Mouse (Mus musculus) lung, postnatal 0 days (tissue): ENCODE data around the gene Lgr4. TPM values are rescaled to one million over a fixed set of nuclear protein-coding genes. Genes with fewer than 3 reads are reported as not detected.

ENCODE experiments used
- ATAC-seq: fragments of 200-750 bp; cut with Nextera tagmentation; 2 replicates; pipeline ENCODE4 v1.8.0; 2017; ENCODE audit warnings: moderate library complexity
- DNase-seq: peaks from one replicate; pipeline ENCODE4 v3.0.0-alpha.2; 2016; ENCODE audit warnings: low spot score
- H3K27ac ChIP-seq: fragments of 300-500 bp; sonication (generic); 2 replicates; pipeline ENCODE4 v1.5.1; 2014; ENCODE audit warnings: antibody characterized with exemption, mild to moderate bottlenecking, low read length, mixed read lengths
- H3K27me3 ChIP-seq: fragments of 300-500 bp; sonication (generic); replicated peaks from 2 replicates; pipeline ENCODE4 v1.6.1; 2014; ENCODE audit warnings: low read length, mixed read lengths; ENCODE audit not compliant: insufficient read depth
- H3K36me3 ChIP-seq: fragments of 300-500 bp; sonication (generic); 2 replicates; pipeline ENCODE4 v1.6.1; 2014; ENCODE audit warnings: low read length, mixed read lengths; ENCODE audit not compliant: insufficient read depth
- H3K4me1 ChIP-seq: fragments of 300-500 bp; sonication (generic); 2 replicates; pipeline ENCODE4 v1.6.1; 2014; ENCODE audit warnings: antibody characterized with exemption, low read depth, low read length, mixed read lengths; ENCODE audit not compliant: insufficient read depth
- H3K4me2 ChIP-seq: fragments of 300-500 bp; sonication (generic); replicated peaks from 2 replicates; pipeline ENCODE4 v1.6.1; 2014; ENCODE audit warnings: low read depth, mild to moderate bottlenecking, low read length, moderate library complexity, mixed read lengths
- H3K4me3 ChIP-seq: fragments of 300-500 bp; sonication (generic); 2 replicates; pipeline ENCODE4 v1.5.1; 2014; ENCODE audit warnings: low read depth, low read length
- H3K9ac ChIP-seq: fragments of 300-500 bp; sonication (generic); replicated peaks from 2 replicates; pipeline ENCODE4 v1.6.1; 2014; ENCODE audit warnings: low read depth, mild to moderate bottlenecking
- H3K9me3 ChIP-seq: fragments of 300-500 bp; sonication (generic); 2 replicates; pipeline ENCODE4 v1.6.1; 2016; ENCODE audit warnings: low read length, mixed read lengths
- CTCF ChIP-seq: IDR thresholded peaks from 2 replicates; pipeline ENCODE4 v1.5.1; 2016; ENCODE audit warnings: antibody characterized with exemption, mild to moderate bottlenecking
- EP300 ChIP-seq: IDR thresholded peaks from 2 replicates; pipeline ENCODE4 v1.6.1; 2016; ENCODE audit warnings: antibody characterized with exemption, mild to moderate bottlenecking, control low read depth
- WGBS: fragments of 180-500 bp; shearing (Covaris S2); extraction: QIAGEN DNeasy Blood & Tissue Kit; methylation state at CpG from one replicate; pipeline ENCODE4 v1.1.7; 2014; 5-methylcytosine and 5-hydroxymethylcytosine counted together
- polyA plus RNA-seq: library from polyadenylated mRNA; unstranded; fragments of >200 nt; fragmentation: Nextera tagmentation; extraction: Ambion mirVana; gene quantifications from 2 replicates; pipeline ENCODE4 v1.2.1, GENCODE M21; 2015

Lgr4 gene
- polyA plus RNA-seq, 1 experiment from 2014 or later, result 1.8 TPM

DNA sequence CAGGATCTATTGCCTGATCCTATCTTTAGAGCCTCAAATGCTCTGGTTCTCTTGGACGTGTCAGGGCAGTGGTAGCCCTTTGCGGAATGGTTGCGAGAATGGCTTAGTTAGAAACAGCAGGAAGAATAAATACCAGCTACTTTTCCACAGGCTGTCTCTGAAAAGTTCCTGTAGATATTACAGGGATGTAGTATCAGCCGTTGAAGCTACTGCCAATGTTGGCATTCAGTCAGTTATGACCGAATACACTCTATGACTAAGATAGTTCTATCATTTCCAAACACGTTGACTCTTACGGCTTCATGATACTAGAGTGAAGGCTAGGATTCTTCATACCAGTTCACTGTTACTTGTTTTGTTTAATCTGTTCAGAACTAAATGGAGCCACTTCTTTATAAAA lies 57.4 kb downstream of the Lgr4 start:
- Histone ChIP-seq H3K27ac (no peak overlapping the region), H3K4me2 (no peak overlapping the region), H3K4me1 (no peaks in the 10 kb centered on the region), H3K9ac (no peak overlapping the region), H3K4me3 (no peak overlapping the region), H3K36me3 (no peaks in the 10 kb centered on the region), H3K27me3 (no peaks in the 10 kb centered on the region), H3K9me3 (no peaks in the 10 kb centered on the region)
- no peak for DNase-seq
- ATAC-seq, result no peak
- WGBS, result 90% methylated on average over 7 of the region's 7 CpGs
- TF ChIP-seq EP300 (no peak), CTCF (no peak)

DNA sequence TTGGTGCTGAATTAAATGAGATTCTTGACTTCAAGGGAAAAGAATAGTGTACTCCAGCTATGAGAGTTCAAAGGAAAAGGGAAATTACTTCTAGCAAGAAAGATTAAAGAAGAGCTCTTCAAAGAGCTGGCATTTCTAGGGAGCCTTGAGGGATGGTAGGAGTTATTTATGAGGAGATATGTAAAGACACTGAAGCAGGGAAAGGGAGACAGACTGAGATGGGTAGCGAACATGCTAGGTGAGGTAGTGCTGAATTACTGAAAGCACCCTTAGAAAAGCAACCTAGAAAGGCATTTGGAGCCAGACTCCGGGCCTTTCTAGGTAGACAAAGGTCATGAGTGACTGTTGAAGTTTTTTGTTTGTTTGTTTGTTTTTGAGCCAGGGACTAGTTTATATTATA lies 58.7 kb downstream of the Lgr4 start:
- no peak for DNase-seq
- H3K4me3 ChIP-seq, result no peak overlapping the region
- 88% methylated on average over 2 of the region's 2 CpGs for WGBS
- H3K4me1 ChIP-seq, result no peaks in the 10 kb centered on the region
- no peak overlapping the region for H3K4me2 ChIP-seq
- no peaks in the 10 kb centered on the region for H3K36me3 ChIP-seq
- H3K9ac ChIP-seq, result no peak overlapping the region
- H3K27ac ChIP-seq, result no peak overlapping the region
- TF ChIP-seq CTCF (no peak), EP300 (no peak)
- ATAC-seq, result no peak
- no peaks in the 10 kb centered on the region for H3K27me3 ChIP-seq
- no peaks in the 10 kb centered on the region for H3K9me3 ChIP-seq

DNA sequence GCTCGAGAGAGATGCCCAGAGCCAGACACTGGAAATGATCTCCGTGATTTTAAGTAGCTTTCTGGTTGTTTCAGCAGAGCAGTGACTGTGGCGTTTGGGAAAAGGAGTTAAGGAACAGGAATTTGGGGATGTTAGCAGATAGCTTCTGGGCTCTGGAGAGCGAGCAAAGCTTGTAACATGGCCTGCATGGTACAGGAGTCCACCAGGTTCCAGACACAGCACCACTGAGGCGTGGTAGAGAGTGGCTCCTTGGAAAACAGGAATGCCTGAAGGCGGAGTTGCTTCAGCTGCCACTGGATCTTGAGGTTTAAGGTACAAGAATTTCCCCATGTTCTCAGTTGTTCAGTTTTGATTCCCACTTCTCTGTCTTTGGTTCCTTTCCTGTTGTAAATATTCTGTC lies 59.9 kb downstream of the Lgr4 start:
- H3K4me3 ChIP-seq, result no peak overlapping the region
- WGBS, result 84% methylated on average over 6 of the region's 6 CpGs
- TF ChIP-seq CTCF (no peak), EP300 (no peak)
- no peaks in the 10 kb centered on the region for H3K36me3 ChIP-seq
- H3K27me3 ChIP-seq, result no peaks in the 10 kb centered on the region
- no peaks in the 10 kb centered on the region for H3K9me3 ChIP-seq
- H3K9ac ChIP-seq, result no peak overlapping the region
- H3K4me2 ChIP-seq, result no peak overlapping the region
- DNase-seq, result no peak
- ATAC-seq, result no peak
- no peaks in the 10 kb centered on the region for H3K4me1 ChIP-seq
- H3K27ac ChIP-seq, result no peak overlapping the region

DNA sequence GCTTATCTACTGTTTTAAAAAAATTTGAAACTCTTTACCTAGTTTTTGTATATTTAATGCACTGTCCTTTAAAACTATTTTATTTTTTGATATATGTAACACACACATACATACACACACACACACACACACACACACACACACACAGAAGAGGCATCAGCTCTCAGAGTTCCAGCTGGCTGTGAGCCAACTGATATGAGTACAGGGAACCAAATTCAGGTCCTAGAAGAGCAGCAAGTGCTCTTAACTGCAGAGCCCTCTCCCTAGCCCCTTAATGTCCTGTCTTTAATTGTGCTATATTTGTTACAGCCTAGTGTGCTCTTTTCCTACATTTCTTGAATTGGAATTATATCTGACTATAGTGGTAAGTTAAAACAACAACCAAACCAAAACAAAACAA lies 61.8 kb downstream of the Lgr4 start:
- H3K27ac ChIP-seq, result no peak overlapping the region

DNA sequence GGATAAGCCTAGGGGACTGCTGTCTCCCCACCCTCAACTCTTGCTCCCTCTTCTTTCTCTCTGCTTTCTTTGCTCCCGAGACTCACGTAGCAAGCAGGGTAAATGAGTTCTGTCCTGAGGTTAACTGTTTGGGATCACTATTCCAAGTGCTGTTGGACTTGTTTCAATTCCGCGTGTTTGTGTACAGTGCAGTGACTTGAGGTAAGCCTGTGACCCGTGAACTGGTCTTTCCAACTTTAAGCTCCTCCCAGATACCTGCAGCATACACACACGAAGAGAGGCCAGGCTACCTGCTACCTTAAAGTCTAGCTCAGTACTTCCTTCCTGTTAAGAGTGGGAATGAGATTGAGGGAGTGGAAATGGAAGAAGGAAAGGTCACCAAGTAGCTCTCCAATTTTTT lies 66.0 kb downstream of the Lgr4 start:
- Histone ChIP-seq H3K9ac (no peak overlapping the region), H3K4me1 (no peaks in the 10 kb centered on the region), H3K9me3 (no peaks in the 10 kb centered on the region), H3K36me3 (no peaks in the 10 kb centered on the region), H3K4me3 (no peak overlapping the region), H3K27me3 (no peaks in the 10 kb centered on the region), H3K27ac (no peak overlapping the region), H3K4me2 (no peak overlapping the region)
- DNase-seq (no peak), ATAC-seq (no peak)
- 82% methylated on average over 6 of the region's 6 CpGs for WGBS
- TF ChIP-seq CTCF, result no peak
- TF ChIP-seq EP300, result no peak

More for the DNA sequence above, 61.8 kb downstream of the Lgr4 start:
- TF ChIP-seq CTCF (no peak), EP300 (no peak)
- Histone ChIP-seq H3K27me3 (no peaks in the 10 kb centered on the region), H3K36me3 (no peaks in the 10 kb centered on the region), H3K4me2 (no peak overlapping the region), H3K4me3 (no peak overlapping the region), H3K9me3 (no peaks in the 10 kb centered on the region), H3K4me1 (no peaks in the 10 kb centered on the region), H3K9ac (no peak overlapping the region)
- ATAC-seq, result no peak
- DNase-seq, result no peak

DNA sequence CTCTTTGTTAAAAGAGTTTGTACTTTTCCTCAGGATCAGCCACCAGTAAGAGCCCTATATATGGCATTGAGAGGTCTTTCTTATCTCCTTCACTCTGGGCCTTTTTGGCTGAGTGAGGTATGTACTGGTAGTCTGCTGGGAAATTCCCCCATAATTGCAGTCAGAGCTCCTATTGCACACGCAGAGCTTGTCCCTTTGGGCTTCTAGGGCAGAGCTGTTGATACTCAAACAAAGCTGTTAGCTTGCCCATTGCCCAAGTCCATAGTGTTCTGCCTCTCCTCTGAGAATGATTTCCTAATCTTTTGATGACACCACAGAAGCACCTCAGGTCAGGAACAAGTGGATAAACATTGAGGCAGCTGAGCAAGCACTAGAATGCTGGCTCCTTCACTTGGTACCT lies 67.5 kb downstream of the Lgr4 start:
- H3K4me3 ChIP-seq, result no peak overlapping the region
- no peaks in the 10 kb centered on the region for H3K27me3 ChIP-seq
- no peak overlapping the region for H3K9ac ChIP-seq
- WGBS, result 55% methylated on average over 1 of the region's 1 CpGs
- no peaks in the 10 kb centered on the region for H3K9me3 ChIP-seq
- TF ChIP-seq EP300 (no peak), CTCF (no peak)
- no peak overlapping the region for H3K27ac ChIP-seq
- H3K4me2 ChIP-seq, result no peak overlapping the region
- no peaks in the 10 kb centered on the region for H3K4me1 ChIP-seq
- DNase-seq (no peak), ATAC-seq (no peak)
- no peaks in the 10 kb centered on the region for H3K36me3 ChIP-seq

DNA sequence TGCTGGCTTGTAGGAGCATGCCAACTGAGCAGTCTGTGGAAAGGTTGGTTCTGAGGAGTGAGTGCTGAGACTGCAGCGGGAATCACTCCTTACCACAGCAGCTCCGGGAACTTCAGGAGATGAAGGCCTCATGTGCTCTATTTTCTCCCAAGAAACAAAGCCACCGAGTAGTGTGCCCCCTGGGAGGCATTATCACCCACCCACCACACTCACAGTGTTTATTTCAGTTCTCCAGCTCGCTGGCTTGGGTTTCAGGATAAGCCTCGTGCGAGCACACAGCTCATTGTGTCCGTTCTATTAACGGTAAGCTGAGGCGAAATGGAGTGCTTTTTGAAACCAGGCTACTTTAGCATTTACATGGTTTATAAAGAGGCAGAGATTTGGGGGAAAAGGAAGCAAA lies 68.1 kb downstream of the Lgr4 start:
- Histone ChIP-seq H3K27me3 (no peaks in the 10 kb centered on the region), H3K4me3 (no peak overlapping the region), H3K9ac (no peak overlapping the region)

More for the DNA sequence above, 68.1 kb downstream of the Lgr4 start:
- WGBS, result 52% methylated on average over 9 of the region's 9 CpGs
- Histone ChIP-seq H3K36me3 (no peaks in the 10 kb centered on the region), H3K4me1 (no peaks in the 10 kb centered on the region), H3K4me2 (no peak overlapping the region), H3K27ac (no peak overlapping the region), H3K9me3 (no peaks in the 10 kb centered on the region)
- no peak for ATAC-seq
- no peak for TF ChIP-seq CTCF
- TF ChIP-seq EP300, result no peak
- DNase-seq, result no peak
